Mouse (Mus musculus) liver, embryonic 14.5 days (tissue): ENCODE results near the gene Arl8a. TPM values are rescaled to one million over a fixed set of nuclear protein-coding genes. Genes with fewer than 3 reads are reported as not detected.

ENCODE experiments used
- ATAC-seq: fragments of 200-750 bp; cut with Nextera tagmentation; 2 replicates; pipeline ENCODE4 v1.8.0; 2017; ENCODE audit warnings: moderate number of reproducible peaks, mild to moderate bottlenecking, moderate library complexity; ENCODE audit not compliant: insufficient read depth
- DNase-seq, 3 experiments: peaks; one replicate each; pipeline ENCODE4 v3.0.0-alpha.2; 2012 to 2013; ENCODE audit warnings: low read depth in 3 of 3, low spot score in 3 of 3
- H3K27ac ChIP-seq: fragments of 300-500 bp; sonication (generic); 2 replicates; pipeline ENCODE4 v1.5.1; 2014; ENCODE audit warnings: moderate library complexity, mild to moderate bottlenecking, control low read depth, inconsistent platforms
- H3K27me3 ChIP-seq: fragments of 300-500 bp; sonication (generic); 2 replicates; pipeline ENCODE4 v1.6.1; 2014; ENCODE audit warnings: mild to moderate bottlenecking, low read length, moderate library complexity; ENCODE audit not compliant: control insufficient read depth, insufficient read depth
- H3K36me3 ChIP-seq: fragments of 300-500 bp; sonication (generic); replicated peaks from 2 replicates; pipeline ENCODE4 v1.6.1; 2014; ENCODE audit warnings: low read depth; ENCODE audit not compliant: control insufficient read depth, insufficient read depth
- H3K4me1 ChIP-seq, 2 experiments: fragments of 200-500 bp in 1 of 2; fragments of 300-500 bp in 1 of 2; sonication (generic) in 1 of 2; replicated peaks; 2 replicates each; pipeline ENCODE4 v1.6.1; 2012 to 2014; ENCODE audit warnings: antibody characterized with exemption in 1 of 2, inconsistent platforms in 1 of 2, low read length in 1 of 2; ENCODE audit not compliant: control insufficient read depth in 2 of 2, insufficient read depth in 2 of 2
- H3K4me2 ChIP-seq: fragments of 300-500 bp; sonication (generic); 2 replicates; pipeline ENCODE4 v1.6.1; 2014; ENCODE audit warnings: low read depth, mild to moderate bottlenecking, control low read depth, moderate library complexity
- H3K4me3 ChIP-seq, 2 experiments: fragments of 200-500 bp in 1 of 2; fragments of 300-500 bp in 1 of 2; sonication (generic) in 1 of 2; 2 replicates each; pipeline ENCODE4 v1.5.1; 2012 to 2014; ENCODE audit warnings: low read depth in 2 of 2, low read length in 2 of 2, mild to moderate bottlenecking in 2 of 2, control low read depth in 1 of 2, inconsistent platforms in 1 of 2, moderate library complexity in 1 of 2; ENCODE audit not compliant: insufficient read depth in 1 of 2
- H3K9ac ChIP-seq: fragments of 300-500 bp; sonication (generic); replicated peaks from 2 replicates; pipeline ENCODE4 v1.6.1; 2014; ENCODE audit warnings: mild to moderate bottlenecking, control low read depth, moderate library complexity
- H3K9me3 ChIP-seq: fragments of 300-500 bp; sonication (generic); 2 replicates; pipeline ENCODE4 v1.6.1; 2016; ENCODE audit warnings: low read length, mixed read lengths; ENCODE audit not compliant: control insufficient read depth
- CTCF ChIP-seq: IDR thresholded peaks from 2 replicates; pipeline ENCODE4 v1.5.1; 2016; ENCODE audit warnings: antibody characterized with exemption, low read depth, control low read depth
- EP300 ChIP-seq: IDR thresholded peaks from 2 replicates; pipeline ENCODE4 v1.6.1; 2016; ENCODE audit warnings: antibody characterized with exemption, low read depth
- WGBS: fragments of 180-500 bp; shearing (Covaris S2); extraction: QIAGEN DNeasy Blood & Tissue Kit; methylation state at CpG from one replicate; pipeline ENCODE4 v1.1.7; 2014; ENCODE audit not compliant: insufficient replicate concordance; 5-methylcytosine and 5-hydroxymethylcytosine counted together
- polyA plus RNA-seq, 2 experiments: library from polyadenylated mRNA; depleted of rRNA in 1 of 2; stranded (reverse) in 1 of 2; unstranded in 1 of 2; fragments of >200 nt; fragmentation: Nextera tagmentation in 1 of 2; extraction: Ambion mirVana in 1 of 2; gene quantifications; 2 replicates each; pipeline versions ENCODE4 v1.2.1 to v1.2.3; 2012 to 2014

Arl8a gene
- polyA plus RNA-seq, 2 experiments, result 7.2 to 9.2 TPM

DNA sequence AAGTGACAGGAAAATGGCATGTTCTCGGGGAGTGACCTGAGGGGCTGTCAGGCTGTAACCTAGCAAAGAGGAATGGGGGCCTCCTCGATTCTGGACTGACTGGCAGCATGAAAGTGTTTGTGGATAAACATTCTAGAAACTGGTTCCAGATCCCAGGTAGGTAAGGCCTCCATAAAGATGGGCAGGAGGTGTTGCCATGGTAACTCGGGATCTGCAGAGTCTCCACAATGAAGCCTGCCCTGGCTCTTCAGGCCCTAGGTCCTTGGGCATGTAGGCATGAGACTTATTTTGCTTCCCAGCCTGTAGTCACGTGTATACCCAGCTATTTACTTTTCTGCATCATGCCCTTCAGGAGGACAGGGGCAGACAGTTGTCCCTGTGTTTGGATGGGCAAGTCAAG lies 34.7 kb downstream of the Arl8a start:
- Histone ChIP-seq H3K36me3 (no peaks in the 10 kb centered on the region), H3K4me3 (no peak overlapping the region), H3K27ac (no peak overlapping the region), H3K9ac (no peak overlapping the region), H3K27me3 (no peaks in the 10 kb centered on the region), H3K4me2 (no peak overlapping the region), H3K9me3 (no peaks in the 10 kb centered on the region), H3K4me1 (no peaks in the 10 kb centered on the region)
- DNase-seq (no peak), ATAC-seq (no peak)
- TF ChIP-seq EP300 (no peak), CTCF (no peak)
- 47% methylated on average over 4 of the region's 4 CpGs for WGBS

DNA sequence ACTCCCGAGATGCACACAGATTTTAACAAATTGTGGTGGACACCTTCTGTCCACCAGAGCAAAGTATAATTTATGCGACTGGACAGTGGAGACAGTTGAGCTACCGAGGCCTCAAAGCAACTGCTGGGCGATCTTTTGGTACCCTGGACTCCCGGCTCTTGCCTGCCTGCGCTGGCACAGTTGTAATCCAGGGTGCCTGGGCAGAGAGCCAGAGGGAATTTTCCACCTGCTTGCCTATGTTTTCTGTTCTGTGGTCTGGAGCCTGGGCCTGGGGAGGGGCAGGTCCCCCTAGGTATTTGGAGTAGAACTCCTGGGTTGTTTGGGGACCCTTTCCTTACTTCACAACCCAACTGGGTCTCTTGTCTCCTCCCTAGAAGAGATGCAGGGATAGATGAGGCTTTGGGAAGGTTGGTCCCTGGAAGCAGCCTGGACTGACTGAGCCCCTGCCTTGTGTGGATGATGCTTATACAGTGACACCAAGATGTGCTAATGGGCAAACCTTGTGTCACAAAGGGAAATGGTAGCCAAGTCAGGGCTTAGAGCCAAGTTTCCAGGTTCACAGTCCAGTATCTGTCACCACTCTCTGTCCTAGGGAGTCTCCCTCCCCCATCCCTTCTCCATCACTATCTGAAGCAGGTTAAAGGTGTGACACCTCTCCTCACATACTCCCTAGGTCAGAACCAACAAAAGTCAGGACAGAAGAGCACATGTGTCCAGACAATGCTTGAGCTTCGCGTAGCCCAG lies 35.4 kb downstream of the Arl8a start:
- TF ChIP-seq EP300 (no peak), CTCF (no peak)
- H3K9ac ChIP-seq, result no peak overlapping the region
- H3K36me3 ChIP-seq, result no peaks in the 10 kb centered on the region
- H3K4me2 ChIP-seq, result no peak overlapping the region
- no peak overlapping the region for H3K27ac ChIP-seq
- no peaks in the 10 kb centered on the region for H3K4me1 ChIP-seq
- no peak overlapping the region for H3K4me3 ChIP-seq
- no peaks in the 10 kb centered on the region for H3K27me3 ChIP-seq
- no peak for DNase-seq
- 59% methylated on average over 8 of the region's 8 CpGs for WGBS
- no peak for ATAC-seq
- H3K9me3 ChIP-seq, result no peaks in the 10 kb centered on the region

DNA sequence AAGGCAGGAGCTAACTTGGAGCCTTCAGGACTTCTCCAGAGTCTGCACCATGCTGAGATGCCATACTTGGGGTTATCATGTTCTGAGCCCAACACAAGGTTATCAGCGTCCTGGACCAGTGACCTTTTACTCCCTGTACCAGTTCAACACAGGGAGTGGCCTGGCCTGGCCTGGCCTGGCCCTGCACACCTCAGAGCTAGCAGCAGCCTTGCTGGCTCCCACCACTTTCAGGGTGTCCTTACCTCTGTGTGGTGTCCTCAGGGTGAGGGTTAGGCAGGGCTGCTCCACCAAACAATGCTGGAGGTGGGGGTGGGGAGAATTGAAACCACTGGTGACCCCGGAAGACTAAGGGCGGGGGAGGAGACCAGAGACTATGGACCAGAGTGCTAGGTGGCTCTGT lies 36.4 kb downstream of the Arl8a start:
- TF ChIP-seq EP300 (no peak), CTCF (no peak)
- no peaks in the 10 kb centered on the region for H3K27me3 ChIP-seq
- no peaks in the 10 kb centered on the region for H3K4me1 ChIP-seq
- H3K4me3 ChIP-seq, result no peak overlapping the region
- no peak overlapping the region for H3K9ac ChIP-seq
- DNase-seq (no peak), ATAC-seq (no peak)
- H3K4me2 ChIP-seq, result no peak overlapping the region
- H3K9me3 ChIP-seq, result no peaks in the 10 kb centered on the region
- 35% methylated on average over 3 of the region's 3 CpGs for WGBS
- no peak overlapping the region for H3K27ac ChIP-seq
- no peaks in the 10 kb centered on the region for H3K36me3 ChIP-seq

GRCm38 (mm10) chr1:135183448-135183847 lies 36.8 kb downstream of the Arl8a start:
- Histone ChIP-seq H3K36me3 (no peaks in the 10 kb centered on the region), H3K4me3 (no peak overlapping the region), H3K4me2 (no peak overlapping the region), H3K27ac (no peak overlapping the region), H3K9me3 (no peaks in the 10 kb centered on the region), H3K4me1 (no peaks in the 10 kb centered on the region), H3K27me3 (no peaks in the 10 kb centered on the region), H3K9ac (no peak overlapping the region)
- TF ChIP-seq EP300 (no peak), CTCF (no peak)
- WGBS, result 57% methylated on average over 4 of the region's 4 CpGs
- no peak for ATAC-seq
- no peak for DNase-seq

GRCm38 (mm10) chr1:135183941-135184570 lies 37.4 kb downstream of the Arl8a start:
- H3K9ac ChIP-seq, result no peak overlapping the region
- H3K27ac ChIP-seq, result no peak overlapping the region
- H3K4me2 ChIP-seq, result no peak overlapping the region
- no peak for DNase-seq
- WGBS, result 59% methylated on average over 11 of the region's 11 CpGs
- H3K36me3 ChIP-seq, result no peaks in the 10 kb centered on the region
- no peaks in the 10 kb centered on the region for H3K9me3 ChIP-seq
- H3K4me1 ChIP-seq, result no peaks in the 10 kb centered on the region
- no peak for ATAC-seq
- no peak overlapping the region for H3K4me3 ChIP-seq
- no peaks in the 10 kb centered on the region for H3K27me3 ChIP-seq
- TF ChIP-seq CTCF, result no peak
- no peak for TF ChIP-seq EP300
